Mouse (Mus musculus) cerebellum, adult 2 months (tissue): Measurements from ENCODE around the gene Rimbp2. TPM values are rescaled to one million over a fixed set of nuclear protein-coding genes. Genes with fewer than 3 reads are reported as not detected.
A peak's percentile ranks its signal among the peaks of the same experiment; 100 is the strongest.
"Not testable (repeated sequence)": the region's sequence is repeated elsewhere in the genome, so short reads cannot be mapped to it uniquely, and the experiment has no call there.

ENCODE experiments used
- DNase-seq, 2 experiments: peaks; one replicate each; pipeline ENCODE4 v3.0.0; 2021
- H3K27ac ChIP-seq: fragments of 200-500 bp; 2 replicates; pipeline ENCODE4 v1.5.1; 2012; ENCODE audit warnings: low read length, control low read depth, inconsistent platforms; ENCODE audit not compliant: insufficient read depth
- H3K27me3 ChIP-seq: fragments of 200-500 bp; 2 replicates; pipeline ENCODE4 v1.6.1; 2012; ENCODE audit warnings: inconsistent platforms, mild to moderate bottlenecking, low read length, moderate library complexity; ENCODE audit not compliant: control insufficient read depth, insufficient read depth
- H3K4me1 ChIP-seq: fragments of 200-500 bp; 2 replicates; pipeline ENCODE4 v1.6.1; 2011; ENCODE audit warnings: low read length; ENCODE audit not compliant: control insufficient read depth, insufficient read depth
- H3K4me3 ChIP-seq: fragments of 200-500 bp; replicated peaks from 2 replicates; pipeline ENCODE3; 2011; ENCODE audit warnings: mild to moderate bottlenecking, low read depth, low read length, control low read depth; ENCODE audit not compliant: insufficient read depth
- CTCF ChIP-seq: fragments of 200-500 bp; IDR thresholded peaks from 2 replicates; pipeline ENCODE4 v1.5.1; 2011; ENCODE audit warnings: low read depth, mild to moderate bottlenecking, control low read depth, low read length, moderate library complexity, borderline replicate concordance; ENCODE audit not compliant: insufficient read depth
- POLR2A ChIP-seq: fragments of 200-500 bp; IDR thresholded peaks from 2 replicates; pipeline ENCODE4 v1.6.1; 2011; ENCODE audit warnings: low read length, control low read depth, borderline replicate concordance; ENCODE audit not compliant: insufficient read depth
- WGBS: fragments of 180-500 bp; shearing (Covaris S2); methylation state at CpG from one replicate; pipeline ENCODE4 v1.1.7; 2018; 5-methylcytosine and 5-hydroxymethylcytosine counted together
- polyA plus RNA-seq: library from polyadenylated mRNA; depleted of rRNA; stranded (reverse); fragments of >200 nt; gene quantifications from 2 replicates; pipeline ENCODE4 v1.2.3, GENCODE M21; 2012

The Rimbp2 gene
- polyA plus RNA-seq, 1 experiment = 16.1 TPM

GRCm38 (mm10) chr5:128735921-128736320, 217.4 kb downstream of the Rimbp2 start:
- Histone ChIP-seq H3K27me3 (no peaks in the 10 kb centered on the region; the same call in 1 of the 2 replicates), H3K27ac (no peak overlapping the region), H3K4me1 (no peaks in the 10 kb centered on the region), H3K4me3 (no peak overlapping the region)
- no peak for TF ChIP-seq POLR2A
- no peak for TF ChIP-seq CTCF
- no peak for DNase-seq
- 74% methylated on average over 22 of the region's 22 CpGs for WGBS

GRCm38 (mm10) chr5:128733955-128734354, 219.3 kb downstream of the Rimbp2 start:
- DNase-seq = peak; percentile 18 to 20
- no peaks in the 10 kb centered on the region for H3K27me3 ChIP-seq
- H3K4me1 ChIP-seq = no peaks in the 10 kb centered on the region
- no peak overlapping the region for H3K4me3 ChIP-seq
- TF ChIP-seq CTCF (peak; percentile 87), POLR2A (no peak)
- no peak overlapping the region for H3K27ac ChIP-seq
- WGBS = 2% methylated on average over 6 of the region's 6 CpGs

GRCm38 (mm10) chr5:128732416-128733014, 220.8 kb downstream of the Rimbp2 start:
- TF ChIP-seq POLR2A (no peak), CTCF (peak; percentile 13; the same call in 1 of the 2 replicates)
- Histone ChIP-seq H3K4me1 (no peaks in the 10 kb centered on the region), H3K27ac (no peak overlapping the region), H3K27me3 (no peaks in the 10 kb centered on the region), H3K4me3 (no peak overlapping the region)
- WGBS = 74% methylated on average over 11 of the region's 11 CpGs
- no peak for DNase-seq

- peak; percentile 38; the same call in 1 of the 2 replicates for TF ChIP-seq CTCF
- TF ChIP-seq POLR2A = no peak
- peak in 1 of 2 experiments; percentile 5 for DNase-seq
- H3K4me3 ChIP-seq = no peak overlapping the region
- H3K4me1 ChIP-seq = no peaks in the 10 kb centered on the region
- 39% methylated on average over 5 of the region's 5 CpGs for WGBS
- H3K27ac ChIP-seq = no peak overlapping the region
- H3K27me3 ChIP-seq = no peaks in the 10 kb centered on the region
These were observed 222.7 kb downstream of the Rimbp2 start for GRCm38 (mm10) chr5:128730634-128731033.

GRCm38 (mm10) chr5:128729341-128729740, 223.9 kb downstream of the Rimbp2 start:
- WGBS = 68% methylated on average over 5 of the region's 5 CpGs
- Histone ChIP-seq H3K27ac (no peak overlapping the region), H3K4me3 (no peak overlapping the region)

GRCm38 (mm10) chr5:128720461-128720860, 232.8 kb downstream of the Rimbp2 start:
- not testable (repeated sequence) for H3K4me3 ChIP-seq, H3K27me3 ChIP-seq, DNase-seq, H3K27ac ChIP-seq, H3K4me1 ChIP-seq
- WGBS = 87% methylated on average over 11 of the region's 11 CpGs

More at GRCm38 (mm10) chr5:128729341-128729740, 223.9 kb downstream of the Rimbp2 start:
- H3K27me3 ChIP-seq = no peaks in the 10 kb centered on the region
- no peak for DNase-seq
- TF ChIP-seq POLR2A = no peak
- TF ChIP-seq CTCF = no peak; the same call in 1 of the 2 replicates
- no peaks in the 10 kb centered on the region for H3K4me1 ChIP-seq

- Histone ChIP-seq H3K27ac (no peak overlapping the region), H3K4me3 (no peak overlapping the region), H3K4me1 (no peaks in the 10 kb centered on the region), H3K27me3 (no peaks in the 10 kb centered on the region; the same call in 1 of the 2 replicates)
- TF ChIP-seq POLR2A = no peak
- TF ChIP-seq CTCF = no peak
- no peak for DNase-seq
- 65% methylated on average over 16 of the region's 16 CpGs for WGBS
These were observed 238.1 kb downstream of the Rimbp2 start for GRCm38 (mm10) chr5:128715171-128715570.

GRCm38 (mm10) chr5:128711847-128712246, 241.4 kb downstream of the Rimbp2 start:
- H3K4me3 ChIP-seq = no peak overlapping the region
- no peak overlapping the region for H3K27ac ChIP-seq
- H3K4me1 ChIP-seq = no peaks in the 10 kb centered on the region
- no peak for DNase-seq
- no peaks in the 10 kb centered on the region; the same call in 1 of the 2 replicates for H3K27me3 ChIP-seq
- TF ChIP-seq POLR2A (no peak), CTCF (no peak)
- 88% methylated on average over 6 of the region's 6 CpGs for WGBS
